Mouse (Mus musculus) frontal cortex, adult 2 months (tissue): ENCODE results near the gene Ccdc73. TPM values are rescaled to one million over a fixed set of nuclear protein-coding genes. Genes with fewer than 3 reads are reported as not detected.
"Not testable (repeated sequence)": the region's sequence is repeated elsewhere in the genome, so short reads cannot be mapped to it uniquely, and the experiment has no call there.

ENCODE experiments used
- DNase-seq, 2 experiments: peaks; one replicate each; pipeline ENCODE4 v3.0.0; 2022; ENCODE audit warnings: low spot score in 1 of 2; ENCODE audit errors: extremely low spot score in 1 of 2
- polyA plus RNA-seq: library from polyadenylated mRNA; depleted of rRNA; stranded (reverse); fragments of >200 nt; gene quantifications from 2 replicates; pipeline ENCODE4 v1.2.3, GENCODE M21; 2012; rRNA removed

Gene Ccdc73
- 3.2 and 5.3 TPM in 2 replicates for polyA plus RNA-seq

DNA sequence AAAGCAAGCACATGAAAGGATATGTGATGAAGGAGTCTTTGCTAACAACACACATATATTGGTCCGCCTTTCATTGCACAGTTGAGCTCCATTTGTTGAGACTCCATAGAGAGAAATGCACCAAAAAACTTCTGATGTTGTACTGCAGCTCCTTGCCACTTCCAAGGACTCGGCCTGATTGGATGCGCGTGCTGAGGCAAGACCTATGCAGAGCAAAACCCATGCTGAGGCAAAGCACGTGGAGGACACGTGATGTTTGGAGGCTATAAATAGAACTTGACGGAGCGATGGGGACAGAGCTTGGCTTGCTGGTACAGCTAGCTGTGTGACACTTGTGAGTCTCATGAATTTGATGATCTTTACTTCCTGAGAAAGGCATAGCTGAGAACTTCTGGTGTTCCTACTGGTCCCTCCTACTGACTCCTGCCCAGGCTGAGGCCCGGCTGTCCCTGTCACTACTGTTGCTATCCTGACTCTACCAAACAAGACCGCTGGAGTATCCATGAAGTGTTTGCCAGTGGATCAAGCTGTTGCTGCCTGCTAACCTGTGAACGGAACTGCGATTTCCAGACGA is at the start of gene Ccdc73:
Gene Ccdc73, plus strand, starts transcription at position 524 of the 574 bp plus-strand sequence.
- no peak for DNase-seq

DNA sequence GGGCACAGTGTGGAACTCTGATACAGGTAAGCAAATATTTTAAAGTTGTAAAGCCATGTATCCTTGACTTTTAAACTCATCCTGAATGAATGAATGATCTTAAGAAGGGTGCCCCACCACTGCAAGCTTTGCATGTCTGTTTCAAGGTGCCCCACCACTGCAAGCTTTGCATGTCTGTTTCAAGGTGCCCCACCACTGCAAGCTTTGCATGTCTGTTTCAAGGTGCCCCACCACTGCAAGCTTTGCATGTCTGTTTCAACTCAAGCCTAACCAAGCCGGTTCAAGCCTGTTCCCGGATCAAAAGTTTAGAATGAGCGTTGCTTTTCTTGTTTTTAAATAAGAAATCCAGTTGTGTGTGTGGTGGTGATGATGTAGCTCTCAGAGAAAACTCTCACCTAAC is 48.8 kb upstream of the Ccdc73 start:
- DNase-seq = not testable (repeated sequence)

DNA sequence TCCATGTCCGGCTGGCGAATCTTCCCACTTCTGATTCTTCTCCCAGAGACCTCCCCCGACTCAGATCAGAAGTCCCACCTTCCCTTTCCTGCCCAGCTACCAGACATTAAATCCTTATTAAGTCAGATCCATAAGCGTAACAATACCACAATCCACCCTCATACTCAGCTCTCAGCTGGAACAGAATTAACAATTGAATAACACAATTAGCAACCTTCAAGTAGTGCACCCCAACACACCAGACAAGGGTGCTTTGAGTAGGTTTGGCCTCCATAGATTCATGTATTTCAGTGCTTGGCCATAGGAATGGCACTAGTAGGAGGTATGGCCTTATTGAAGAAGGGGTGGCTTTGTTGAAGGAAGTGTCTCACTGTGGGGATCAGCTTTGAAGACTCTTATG is 41.4 kb upstream of the Ccdc73 start:
- DNase-seq = no peak

DNA sequence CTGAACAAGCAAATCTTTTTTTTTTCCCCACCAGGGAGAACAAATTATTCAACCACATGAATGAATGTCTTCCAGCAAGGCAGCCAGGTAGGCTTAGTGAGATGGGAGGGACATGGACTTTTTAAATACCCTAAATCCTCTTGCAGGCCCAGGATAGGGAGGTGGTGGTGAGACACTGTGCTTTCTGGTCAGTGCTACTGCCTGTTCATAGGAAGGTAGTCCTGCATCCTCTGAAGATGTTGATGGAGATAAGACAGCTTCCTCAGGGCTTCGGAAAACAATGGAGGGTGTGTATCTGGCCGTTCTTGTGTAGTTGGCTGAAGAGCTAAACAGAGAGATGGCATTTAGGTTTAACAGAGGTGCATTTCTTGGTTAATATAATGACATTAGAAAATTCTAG is 35.1 kb upstream of the Ccdc73 start:
- no peak for DNase-seq

DNA sequence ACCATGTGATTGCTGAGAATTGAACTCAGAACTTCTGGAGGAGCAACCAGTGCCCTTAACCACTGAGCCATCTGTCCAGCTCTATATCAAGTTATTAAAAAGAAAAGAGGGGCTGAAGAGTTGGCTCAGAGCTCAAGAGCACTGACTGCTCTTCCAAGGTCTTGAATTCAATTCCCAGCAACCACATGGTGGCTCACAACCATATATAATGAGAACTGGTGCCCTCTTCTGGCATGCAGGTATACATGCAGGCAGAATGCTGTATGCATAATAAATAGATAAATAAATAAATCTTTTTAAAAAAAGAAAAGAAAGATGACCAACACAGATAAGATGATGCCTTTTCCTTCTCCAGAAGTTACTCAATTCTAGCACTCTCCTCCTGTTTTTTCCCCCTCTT is 26.6 kb upstream of the Ccdc73 start:
- DNase-seq = no peak

DNA sequence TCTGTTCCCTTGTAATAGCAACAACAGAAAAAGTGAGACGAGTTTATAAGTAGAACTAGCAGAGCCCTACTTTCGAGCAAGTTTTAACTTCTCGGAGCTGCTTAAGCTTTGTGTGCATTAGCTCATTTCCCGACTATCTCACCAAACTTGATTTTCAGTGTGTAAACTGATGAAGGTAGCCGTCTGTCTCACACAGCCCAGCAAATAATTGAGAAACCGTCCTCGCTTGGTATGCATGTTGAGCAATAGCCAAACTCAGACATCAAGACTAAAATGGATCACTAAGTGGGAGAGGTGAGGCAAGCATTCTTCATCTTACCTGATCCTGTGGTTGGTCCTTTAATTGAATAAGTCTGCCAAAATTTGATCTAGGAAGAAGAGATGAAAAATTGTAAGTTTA is 25.9 kb upstream of the Ccdc73 start:
- no peak for DNase-seq

DNA sequence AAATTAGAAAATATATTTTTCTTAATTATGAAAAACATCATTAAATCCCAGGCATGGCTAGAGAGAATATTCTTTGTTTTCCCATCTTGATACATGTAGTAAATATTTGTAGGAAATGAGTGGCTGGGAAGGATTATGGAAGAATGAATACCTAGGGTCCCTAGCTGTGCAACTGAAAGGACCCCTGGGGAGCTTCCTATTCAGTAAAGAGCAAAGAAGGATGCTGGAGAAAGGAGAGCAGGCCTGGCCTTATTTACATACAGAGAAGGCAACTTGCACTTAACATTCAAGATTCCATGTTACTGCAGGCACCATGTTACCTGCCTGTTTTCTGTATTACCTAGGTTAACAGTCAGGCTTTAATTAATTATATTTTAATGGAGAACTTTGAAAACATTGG is 25.0 kb upstream of the Ccdc73 start:
- no peak for DNase-seq

DNA sequence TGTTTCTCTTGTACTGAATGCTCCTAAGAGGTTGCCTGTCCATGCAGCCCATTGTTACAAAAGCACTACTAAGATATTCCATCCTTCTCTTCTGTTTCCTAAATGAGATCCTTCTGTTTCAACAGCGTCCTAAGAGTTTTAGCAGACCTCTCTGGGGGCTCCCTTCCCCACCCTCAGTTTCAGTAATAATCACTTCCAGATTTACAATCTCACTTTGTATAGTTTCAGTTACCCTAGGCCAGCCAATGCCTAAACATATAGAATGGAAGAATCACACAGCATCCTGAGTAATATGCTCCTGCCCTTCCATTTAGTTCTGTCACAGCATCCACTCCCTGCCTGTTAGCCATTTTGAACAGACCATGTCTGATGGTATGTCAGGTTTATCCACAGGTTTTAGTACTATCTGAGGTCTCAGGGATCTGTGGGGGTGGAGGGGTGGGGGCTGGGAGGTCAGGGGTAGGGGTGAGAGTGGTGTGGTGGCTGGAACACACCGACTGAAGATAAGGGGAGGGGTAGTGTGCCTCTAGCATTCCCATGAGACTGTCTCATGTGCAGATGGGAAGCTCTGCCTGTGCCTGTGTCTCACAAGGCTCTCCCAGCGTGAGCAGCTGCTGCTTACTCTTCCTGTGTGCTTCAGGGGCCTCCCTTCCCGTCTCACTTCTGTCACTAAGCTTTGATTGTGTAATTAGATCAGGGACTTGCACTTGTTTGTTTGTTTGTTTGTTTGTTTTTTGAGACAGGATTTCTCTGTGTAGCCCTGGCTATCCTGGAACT is 20.8 kb upstream of the Ccdc73 start:
- no peak for DNase-seq

DNA sequence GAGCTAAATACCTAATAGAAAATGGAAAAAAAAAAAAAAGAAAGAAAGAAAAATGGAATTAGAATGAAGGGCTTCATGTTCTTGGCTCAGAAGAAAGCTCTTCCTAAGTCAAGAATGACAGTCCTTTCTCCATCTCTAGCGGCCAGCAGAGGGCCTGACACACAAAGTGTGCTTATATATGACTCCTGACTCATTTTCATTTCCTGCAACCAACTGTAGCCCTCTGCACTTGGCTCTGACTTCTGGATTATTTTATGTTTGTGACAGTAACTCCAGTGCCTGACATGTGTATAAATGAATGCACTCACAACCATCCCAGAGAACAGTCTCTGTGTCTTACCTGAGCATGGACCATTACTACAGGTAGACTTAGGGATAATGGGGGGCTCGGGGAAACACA is 20.0 kb upstream of the Ccdc73 start:
- DNase-seq = peak in 1 of 2 experiments; percentile 17

DNA sequence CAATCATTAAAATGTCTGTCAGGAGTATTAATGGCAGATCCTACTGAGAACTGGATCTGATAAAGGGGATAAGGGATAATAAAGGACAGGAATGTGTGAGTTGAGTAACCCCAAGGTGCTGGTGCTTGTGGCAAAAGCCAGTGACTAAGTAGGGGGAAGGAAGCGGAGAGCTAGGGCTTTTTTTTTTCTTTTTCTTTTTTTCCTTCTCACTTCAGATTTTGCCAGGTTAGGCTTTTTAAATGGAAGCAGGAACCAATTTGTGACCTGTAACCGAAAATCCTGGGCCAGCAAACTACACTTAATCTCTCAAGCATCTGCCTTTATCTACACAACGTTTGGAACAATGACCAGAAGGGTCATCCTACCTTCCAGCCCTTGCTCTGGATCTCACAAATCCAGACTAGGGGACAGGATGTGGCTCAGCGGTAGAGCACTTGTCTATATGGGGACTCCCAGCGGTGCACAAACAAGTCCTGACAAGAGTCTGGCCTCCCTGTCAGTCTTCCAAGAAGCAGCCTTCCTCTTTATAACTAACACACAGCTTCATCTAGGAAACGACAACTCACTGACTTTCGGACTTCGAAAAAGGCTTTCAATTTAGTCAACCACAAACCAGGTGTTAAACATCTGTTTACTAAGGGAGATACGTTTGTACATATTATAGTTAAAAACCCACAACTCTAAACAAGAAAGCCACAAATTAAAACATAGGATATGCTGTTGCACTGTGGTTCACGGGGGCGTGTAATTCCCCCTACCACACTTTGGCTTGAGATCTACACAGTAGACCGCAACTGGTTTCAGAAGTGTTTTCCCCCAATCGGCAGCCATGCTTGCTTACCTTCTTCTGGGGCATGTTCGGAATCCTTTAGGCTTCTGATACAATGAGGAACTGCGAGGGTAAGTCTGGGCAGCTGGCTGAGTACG is 19.1 kb upstream of the Ccdc73 start:
- no peak for DNase-seq

DNA sequence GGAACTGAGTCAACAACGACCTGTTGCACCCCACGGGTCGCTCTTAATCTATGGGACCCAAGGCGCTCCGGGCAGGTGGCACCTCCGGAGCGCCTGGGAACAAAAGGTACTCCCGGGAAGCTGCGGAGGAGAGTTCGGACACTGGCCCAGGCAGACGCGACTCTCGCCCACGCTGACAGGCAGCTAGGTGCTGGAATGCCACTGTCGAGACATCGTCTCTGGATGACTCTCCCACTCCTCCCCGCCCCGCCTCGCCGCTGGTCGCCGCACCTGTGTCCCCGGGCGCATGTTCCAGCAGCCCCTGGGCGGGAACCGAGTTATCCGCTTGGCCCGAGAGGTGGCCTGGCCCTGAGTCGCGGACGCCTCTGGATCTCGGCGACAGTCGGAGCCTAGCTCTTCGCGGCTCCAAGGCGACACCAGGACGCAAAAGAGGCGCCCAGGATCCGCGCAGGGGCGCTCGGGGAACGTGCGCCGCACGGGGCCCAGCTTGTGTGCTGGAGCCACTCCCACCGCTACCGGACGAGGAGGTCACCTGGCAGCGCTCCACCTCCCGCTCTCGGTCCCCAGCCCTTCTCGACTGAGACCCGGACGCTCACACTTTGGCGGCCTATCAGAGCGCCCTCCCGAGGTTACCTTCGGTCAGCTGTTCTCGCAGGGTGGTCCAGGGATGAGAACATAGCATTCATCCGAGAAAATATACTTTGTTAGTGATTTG is 18.2 kb upstream of the Ccdc73 start, which contains the start of gene Prrg4:
Gene Prrg4, minus strand, starts transcription at position 601 of the 715 bp plus-strand sequence.
- peak in 1 of 2 experiments; percentile 34 for DNase-seq

DNA sequence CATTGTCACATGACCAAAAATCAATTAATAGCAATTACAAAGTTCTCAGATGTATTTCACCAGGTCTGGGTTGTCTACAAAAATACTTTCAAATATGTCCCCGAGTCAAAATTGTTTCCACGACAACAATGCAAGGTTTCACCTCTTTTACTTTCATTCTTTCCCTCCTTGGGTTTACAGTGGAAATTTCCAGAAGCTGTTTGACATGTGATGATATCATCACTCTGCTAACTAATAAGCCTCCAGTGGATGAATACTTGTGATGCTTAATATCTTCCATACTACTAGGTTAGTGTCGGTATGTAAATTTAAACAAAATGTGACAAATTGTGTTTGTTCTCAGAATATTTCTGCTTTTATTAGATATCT is 17.6 kb upstream of the Ccdc73 start:
- DNase-seq = no peak

DNA sequence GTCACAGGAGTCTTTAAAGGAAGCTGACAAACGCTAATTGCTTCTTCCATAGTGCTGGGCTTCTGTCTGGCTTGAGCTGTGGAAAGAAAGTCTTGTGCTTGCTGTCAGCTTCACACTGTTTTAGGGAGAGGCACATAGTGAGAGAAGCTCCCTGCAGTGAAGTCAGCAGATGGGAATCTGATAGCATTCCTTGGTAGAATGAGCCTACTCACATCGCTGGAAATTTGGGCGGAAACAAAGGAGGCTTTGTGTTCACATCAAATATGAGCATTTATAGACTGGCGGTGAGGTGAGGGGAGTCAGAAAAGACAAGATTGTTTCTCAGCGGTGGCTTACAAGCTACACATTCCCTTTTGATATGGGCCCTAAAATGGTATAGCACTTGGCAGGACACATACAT is 15.9 kb upstream of the Ccdc73 start:
- no peak for DNase-seq

DNA sequence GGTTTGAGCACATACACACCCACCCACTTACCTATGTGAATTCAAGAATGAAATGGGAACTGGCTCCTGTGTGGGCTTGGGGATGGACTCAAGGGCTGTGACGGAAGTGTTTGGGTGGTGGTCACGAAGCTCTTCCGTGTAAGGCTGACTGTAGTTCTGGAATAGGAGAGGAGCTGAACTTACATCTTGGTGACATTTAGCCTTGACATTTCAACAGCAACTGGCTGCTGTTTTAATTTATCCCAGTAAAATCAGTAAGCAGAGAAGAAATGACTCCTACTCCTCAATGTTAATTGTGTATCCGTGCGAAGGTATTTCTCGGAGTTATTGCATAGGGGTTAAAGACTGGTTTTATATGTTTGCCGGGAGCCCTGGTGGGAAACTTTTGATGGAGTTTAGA is 15.1 kb upstream of the Ccdc73 start:
- no peak for DNase-seq

DNA sequence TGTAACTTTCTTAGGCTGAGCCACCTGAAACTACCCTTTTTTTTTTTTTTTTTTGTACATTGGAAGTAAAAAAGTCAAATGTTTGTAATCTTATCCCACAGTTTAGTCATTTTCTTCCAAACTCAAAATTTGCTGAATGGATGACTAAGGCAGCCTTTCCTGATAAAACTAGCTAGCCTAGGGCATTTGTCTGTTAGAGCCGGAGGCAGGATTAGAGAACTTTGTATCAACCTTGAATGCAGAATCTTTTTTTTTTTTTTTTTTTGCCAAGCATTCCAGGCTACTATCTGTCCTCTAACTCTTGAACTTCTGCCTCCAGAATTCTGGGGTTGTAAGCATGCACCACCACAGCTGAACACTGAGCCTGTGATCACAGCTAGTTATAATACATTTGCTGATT is 12.8 kb upstream of the Ccdc73 start:
- no peak for DNase-seq

DNA sequence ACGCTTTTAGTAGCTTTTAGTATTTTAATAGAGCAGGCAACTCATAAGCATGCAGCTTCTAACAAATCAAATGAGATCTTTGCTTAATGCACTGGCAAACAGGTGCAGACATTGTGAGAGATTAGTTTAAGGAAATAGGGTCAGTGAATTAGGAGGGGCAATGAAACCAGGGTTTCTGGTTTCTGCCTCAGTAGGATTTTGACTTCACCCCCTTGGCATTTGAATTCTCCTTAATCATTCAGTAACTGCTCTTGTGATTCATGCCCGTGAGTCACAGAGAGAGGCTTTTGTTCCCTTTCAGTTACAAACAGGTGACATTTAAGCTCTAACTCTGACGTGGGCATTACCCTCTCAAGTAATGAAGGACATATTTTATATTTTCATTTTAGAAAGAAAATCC is 11.9 kb upstream of the Ccdc73 start:
- no peak for DNase-seq

DNA sequence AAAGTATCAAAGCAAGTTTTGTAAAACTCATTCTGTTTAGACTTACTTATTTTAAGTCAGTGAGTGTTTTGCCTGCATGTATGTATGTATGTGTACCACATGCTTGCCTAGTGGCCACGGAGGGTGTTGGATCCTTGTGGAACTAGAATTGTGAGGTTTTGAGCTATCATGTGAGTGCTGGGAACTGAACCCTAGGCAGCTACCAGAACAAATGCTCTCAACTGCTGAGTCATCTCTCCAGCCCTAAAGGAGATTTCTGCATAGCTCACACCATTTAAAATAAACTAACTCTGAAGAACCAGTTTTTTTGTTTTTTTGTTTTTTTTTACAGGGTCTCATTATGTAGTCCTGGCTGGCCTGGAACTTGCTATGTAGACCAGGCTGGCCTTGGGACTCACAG is 11.4 kb upstream of the Ccdc73 start:
- no peak for DNase-seq

DNA sequence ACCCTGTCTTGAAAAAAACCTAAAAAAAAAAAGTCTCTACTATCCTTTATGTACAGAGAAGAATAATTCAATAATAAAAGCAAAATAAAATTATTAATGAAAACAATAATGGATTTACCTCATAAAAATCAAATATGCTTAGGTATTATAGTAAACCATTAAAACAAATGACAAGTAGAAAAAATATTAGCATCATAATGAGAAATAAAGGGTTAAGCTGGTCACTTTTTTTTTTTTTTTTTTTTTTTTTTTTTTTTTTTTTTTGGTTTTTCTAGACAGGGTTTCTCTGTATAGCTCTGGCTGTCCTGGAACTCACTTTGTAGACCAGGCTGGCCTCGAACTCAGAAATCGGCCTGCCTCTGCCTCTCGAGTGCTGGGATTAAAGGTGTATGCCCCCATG is 9.5 kb upstream of the Ccdc73 start:
- not testable (repeated sequence) for DNase-seq

DNA sequence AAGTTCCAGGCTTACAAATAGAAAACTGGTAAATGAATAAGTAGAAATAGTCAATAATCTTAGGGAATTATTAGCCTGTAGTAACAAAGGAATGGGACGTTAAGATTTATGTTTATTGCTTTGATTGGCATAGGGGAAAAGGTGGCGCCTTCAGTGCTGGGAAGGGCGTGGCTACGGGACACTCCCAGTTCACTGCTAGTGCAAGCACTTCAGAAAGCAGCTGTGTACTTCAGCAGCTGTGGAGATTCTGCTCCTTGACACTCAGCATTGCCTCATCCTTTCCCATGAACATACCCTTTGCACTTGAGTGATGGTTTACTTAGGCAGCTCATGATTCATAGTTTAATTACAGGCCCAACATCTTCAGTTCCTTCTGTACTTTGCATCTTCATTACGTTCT is 8.5 kb upstream of the Ccdc73 start:
- no peak for DNase-seq

DNA sequence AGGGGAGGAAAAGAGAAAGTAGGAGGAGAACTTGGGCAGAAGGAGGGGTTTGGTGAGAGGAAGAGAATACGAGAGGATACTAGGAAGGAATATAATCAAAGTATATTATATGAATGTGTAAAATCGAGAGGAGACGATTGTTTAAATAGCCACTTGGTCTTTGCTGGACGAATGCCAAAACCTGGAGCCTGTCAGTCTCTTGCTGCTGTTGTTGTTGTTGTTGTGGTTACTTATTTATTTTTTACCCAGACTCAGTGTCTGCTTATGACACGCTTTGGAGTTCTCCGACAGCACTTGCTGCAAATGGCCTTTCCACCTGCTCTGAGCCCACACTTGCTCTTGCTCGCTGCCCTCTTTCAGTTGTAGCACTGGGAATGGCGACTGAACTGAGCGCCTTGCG is 7.2 kb upstream of the Ccdc73 start:
- DNase-seq = no peak
